Mouse (Mus musculus): ENCODE measurements at regions not wholly inside any gene's neighbourhood (a gene's known extent, or its start where the extent isn't known, plus 50 kb on each side); places are given as distances from the start of the nearest gene placed in this dataset.

GRCm38 (mm10) chr3:31741289-31741688, 161.0 kb upstream of the Kcnmb2 start:
- no peak for TF ChIP-seq ZC3H11A (IDR thresholded peaks at IDR 0.05; ENCODE audit: borderline replicate concordance, low read depth, low read length)
- TF ChIP-seq MAFK (IDR thresholded peaks at IDR 0.05; ENCODE audit: insufficient read depth, low read depth, low read length): no peak
